In genomic region chr2:104692551-104692950, GRCm38 (mm10) we compare ENCODE assay signal across 23 mouse cellular contexts. TPM values are rescaled to one million over a fixed set of nuclear protein-coding genes. Genes with fewer than 3 reads are reported as not detected.
DNase-seq lines count a peak whose midpoint lies in the region; ATAC-seq and TF ChIP-seq lines count a peak whose summit lies in the region.
"Had no signal": no experiment of that assay in that cellular context is flagged by ENCODE, and none has a peak within 500 bp of the region (broad histone marks: within the 10 kb centered on the region; RNA-seq: fewer than 3 reads in every experiment).

No protein-coding gene starts in this region.

- H3K9ac ChIP-seq in forebrain, embryonic 11.5 days (ENCODE audit: low read length) = no peak overlapping the region
- H3K9ac ChIP-seq in forebrain, postnatal 0 days = no peak overlapping the region
- no peak overlapping the region for H3K9ac ChIP-seq in lung, embryonic 14.5 days
- H3K9ac ChIP-seq: hindbrain, embryonic 12.5 days had no signal

- H3K4me1 ChIP-seq in forebrain, embryonic 11.5 days (replicated peaks; ENCODE audit: control insufficient read depth, insufficient read depth, low read length) = no peaks in the 10 kb centered on the region
- H3K4me1 ChIP-seq in forebrain, postnatal 0 days (ENCODE audit: insufficient read depth) = no peaks in the 10 kb centered on the region
- no peaks in the 10 kb centered on the region for H3K4me1 ChIP-seq in lung, embryonic 14.5 days (ENCODE audit: insufficient read depth)
- H3K4me1 ChIP-seq: embryonic facial prominence, embryonic 10.5 days; hindbrain, embryonic 12.5 days had no signal

- no peaks in the 10 kb centered on the region for H3K27me3 ChIP-seq in forebrain, embryonic 11.5 days (ENCODE audit: control insufficient read depth, insufficient read depth, low read length)
- H3K27me3 ChIP-seq in forebrain, postnatal 0 days (ENCODE audit: insufficient read depth, low read length) = no peaks in the 10 kb centered on the region
- H3K27me3 ChIP-seq in lung, embryonic 14.5 days (ENCODE audit: insufficient read depth, low read length) = no peaks in the 10 kb centered on the region
- H3K27me3 ChIP-seq: hindbrain, embryonic 12.5 days had no signal

- no peak overlapping the region for H3K4me2 ChIP-seq in forebrain, embryonic 11.5 days (ENCODE audit: low read depth, low read length, severe bottlenecking)
- H3K4me2 ChIP-seq in forebrain, postnatal 0 days (ENCODE audit: low read depth) = no peak overlapping the region
- no peak overlapping the region for H3K4me2 ChIP-seq in lung, embryonic 14.5 days
- H3K4me2 ChIP-seq: hindbrain, embryonic 12.5 days had no signal

- H3K79me2 ChIP-seq in macrophage (ENCODE audit: inconsistent target) = no peaks in the 10 kb centered on the region

- DNase-seq in forebrain, embryonic 11.5 days (ENCODE audit: low spot score) = peak; percentile 22
- DNase-seq in forebrain, postnatal 0 days = no peak
- peak; percentile 32 for DNase-seq in lung, embryonic 14.5 days
- DNase-seq in lung, adult 18-20 months = no peak
- peak; percentile 25 for DNase-seq in adrenal gland, postnatal 25 days
- no peak for DNase-seq in left cerebral cortex, postnatal 14 days (ENCODE audit: low spot score in 2 of 2)
- no peak for DNase-seq in left cerebral cortex, postnatal 4 days
- DNase-seq: cerebellum, adult 11-12 months; cerebellum, adult 9-11 months; gastrocnemius, postnatal 10 days; heart, postnatal 10 days; heart, postnatal 4 days; kidney, adult 11 months had no signal

- WGBS in forebrain, embryonic 11.5 days = 81% methylated on average over 2 of the region's 2 CpGs
- WGBS in forebrain, postnatal 0 days = 54% methylated on average over 2 of the region's 2 CpGs
- 42% methylated on average over 2 of the region's 2 CpGs for WGBS in lung, embryonic 14.5 days
- 68% methylated on average over 2 of the region's 2 CpGs for WGBS in macrophage (ENCODE audit: missing documents)

- ATAC-seq in forebrain, embryonic 11.5 days (replicated peaks; ENCODE audit: low FRiP score) = no peak
- ATAC-seq in forebrain, postnatal 0 days = no peak
- ATAC-seq in lung, embryonic 14.5 days (ENCODE audit: insufficient read depth) = no peak
- ATAC-seq: forebrain, embryonic 14.5 days; hindbrain, embryonic 16.5 days; inflammation-experienced regulatory T-cells, adult 6 months had no signal

- no peak overlapping the region for H3K27ac ChIP-seq in forebrain, embryonic 11.5 days (ENCODE audit: low read depth, low read length)
- H3K27ac ChIP-seq in forebrain, postnatal 0 days (ENCODE audit: low read depth, low read length) = no peak overlapping the region
- H3K27ac ChIP-seq in lung, embryonic 14.5 days (ENCODE audit: low read depth) = no peak overlapping the region
- peak overlapping the region; percentile 19; the same call in 1 of the 2 replicates for H3K27ac ChIP-seq in macrophage
- H3K27ac ChIP-seq: embryonic facial prominence, embryonic 10.5 days; hindbrain, embryonic 12.5 days had no signal

- H3K4me3 ChIP-seq in forebrain, embryonic 11.5 days (ENCODE audit: low read depth, low read length) = no peak overlapping the region
- no peak overlapping the region for H3K4me3 ChIP-seq in forebrain, postnatal 0 days (ENCODE audit: low read depth, low read length)
- no peak overlapping the region for H3K4me3 ChIP-seq in lung, embryonic 14.5 days (ENCODE audit: low read depth, low read length)
- H3K4me3 ChIP-seq in macrophage (ENCODE audit: inconsistent target) = no peak overlapping the region
- H3K4me3 ChIP-seq: embryonic facial prominence, embryonic 10.5 days; hindbrain, embryonic 12.5 days had no signal

- intact Hi-C loops in left cerebral cortex, postnatal 14 days (cut with DNase I) = no loop called here
- intact Hi-C loops in left cerebral cortex, postnatal 4 days (cut with DNase I) = no loop called here

- no peaks in the 10 kb centered on the region for H3K36me3 ChIP-seq in forebrain, embryonic 11.5 days (ENCODE audit: control insufficient read depth, insufficient read depth, low read length)
- peaks cover 13% of the 10 kb centered on the region for H3K36me3 ChIP-seq in forebrain, postnatal 0 days (ENCODE audit: insufficient read depth)
- H3K36me3 ChIP-seq in lung, embryonic 14.5 days (ENCODE audit: insufficient read depth) = no peaks in the 10 kb centered on the region
- no peaks in the 10 kb centered on the region for H3K36me3 ChIP-seq in macrophage (ENCODE audit: inconsistent target)

- H3K9me3 ChIP-seq in forebrain, embryonic 11.5 days (ENCODE audit: control insufficient read depth, low read length) = no peaks in the 10 kb centered on the region
- H3K9me3 ChIP-seq in forebrain, postnatal 0 days (ENCODE audit: low read length) = no peaks in the 10 kb centered on the region
- H3K9me3 ChIP-seq in lung, embryonic 14.5 days (ENCODE audit: low read depth, low read length) = no peaks in the 10 kb centered on the region
- H3K9me3 ChIP-seq: embryonic facial prominence, embryonic 10.5 days; hindbrain, embryonic 12.5 days had no signal

- no peak for TF ChIP-seq CTCF in forebrain, postnatal 0 days (IDR thresholded peaks at IDR 0.05; ENCODE audit: low read depth)
- no peak for TF ChIP-seq CTCF in lung, embryonic 14.5 days (IDR thresholded peaks at IDR 0.05; ENCODE audit: low read depth)

RNA-seq across cellular contexts. Expression of gene Tcp11l1, which starts 19.4 kb away (rescaled TPM):
- 64.9 and 68.2 TPM in 2 replicates for polyA plus RNA-seq in forebrain, embryonic 11.5 days (2014; fragmentation: Nextera tagmentation; extraction: Ambion mirVana)
- total RNA-seq in forebrain, postnatal 0 days (2014; rRNA removed) = 32.9 and 40.7 TPM in 2 replicates
- 54.1 and 57.5 TPM in 2 replicates for polyA plus RNA-seq in forebrain, postnatal 0 days (2015; fragmentation: Nextera tagmentation; extraction: Ambion mirVana)
- 36.5 and 39.8 TPM in 2 replicates for polyA plus RNA-seq in lung, embryonic 14.5 days (2014; fragmentation: Nextera tagmentation; extraction: Ambion mirVana)
- 7.7 and 12.2 TPM in 2 replicates for total RNA-seq in adrenal gland, postnatal 25 days (2021)
- 10 to 100 TPM; 10.4 to 68.9 (median 41.4) TPM for total RNA-seq in macrophage (2018; cell fraction: chromatin; rRNA removed)
- 10 to 100 TPM; 23.1 to 39.7 (median 31.7) TPM for total RNA-seq in macrophage (2018; cell fraction: cytosol; rRNA removed)
- 10 to 100 TPM; 11.1 to 78.2 (median 37.6) TPM for total RNA-seq in macrophage (2018; cell fraction: nucleus; rRNA removed)
- 22.5 to 32.0 TPM (median 24.4 TPM) in 3 replicates for polyA plus RNA-seq in macrophage (2018)
- 10 to 100 TPM; 47.1 to 47.9 TPM for total RNA-seq in left cerebral cortex, postnatal 14 days (2021)
- 10 to 100 TPM; 56.5 to 59.9 TPM for total RNA-seq in left cerebral cortex, postnatal 4 days (2021)

RNA-seq across cellular contexts. Expression of gene Pin1rt1, which starts 23.6 kb away (rescaled TPM):
- polyA plus RNA-seq in forebrain, embryonic 11.5 days (2014; fragmentation: Nextera tagmentation; extraction: Ambion mirVana) = not detected in 2 replicates
- total RNA-seq in forebrain, postnatal 0 days (2014; rRNA removed) = not detected in 2 replicates
- polyA plus RNA-seq in forebrain, postnatal 0 days (2015; fragmentation: Nextera tagmentation; extraction: Ambion mirVana) = not detected in 2 replicates
- not detected in 2 replicates for polyA plus RNA-seq in lung, embryonic 14.5 days (2014; fragmentation: Nextera tagmentation; extraction: Ambion mirVana)
- total RNA-seq in adrenal gland, postnatal 25 days (2021) = not detected in 2 replicates
- not detected for total RNA-seq in macrophage (2018; cell fraction: chromatin; rRNA removed)
- total RNA-seq in macrophage (2018; cell fraction: cytosol; rRNA removed) = not detected
- not detected for total RNA-seq in macrophage (2018; cell fraction: nucleus; rRNA removed)
- polyA plus RNA-seq in macrophage (2018) = not detected in 3 replicates
- not detected for total RNA-seq in left cerebral cortex, postnatal 14 days (2021)
- not detected for total RNA-seq in left cerebral cortex, postnatal 4 days (2021)
- total RNA-seq: ES-E14; gastrocnemius, postnatal 10 days; gastrocnemius, postnatal 4 days; heart, postnatal 10 days; heart, postnatal 4 days had no signal
- polyA plus RNA-seq: embryonic facial prominence, embryonic 14.5 days; forebrain, embryonic 14.5 days; heart, embryonic 14.5 days; inflammation-experienced regulatory T-cells, adult 6 months had no signal

RNA-seq across cellular contexts. Expression of gene Depdc7, which starts 50.1 kb away (rescaled TPM):
- 4.0 and 5.5 TPM in 2 replicates for polyA plus RNA-seq in forebrain, embryonic 11.5 days (2014; fragmentation: Nextera tagmentation; extraction: Ambion mirVana)
- total RNA-seq in forebrain, postnatal 0 days (2014; rRNA removed) = 0.90 and 1.3 TPM in 2 replicates
- polyA plus RNA-seq in forebrain, postnatal 0 days (2015; fragmentation: Nextera tagmentation; extraction: Ambion mirVana) = 0.70 and 0.82 TPM in 2 replicates
- 7.6 and 8.1 TPM in 2 replicates for polyA plus RNA-seq in lung, embryonic 14.5 days (2014; fragmentation: Nextera tagmentation; extraction: Ambion mirVana)
- 2.2 TPM in 2 replicates for total RNA-seq in adrenal gland, postnatal 25 days (2021)
- 10 to 100 TPM in 2 of 26 experiments, 1 to 10 TPM in 22, under 1 TPM in 2; 0.78 to 14.2 (median 6.4) TPM for total RNA-seq in macrophage (2018; cell fraction: chromatin; rRNA removed)
- 1 to 10 TPM; 1.7 to 8.2 (median 4.7) TPM for total RNA-seq in macrophage (2018; cell fraction: cytosol; rRNA removed)
- 10 to 100 TPM in 1 of 26 experiments, 1 to 10 TPM in 25; 1.1 to 11.3 (median 2.9) TPM for total RNA-seq in macrophage (2018; cell fraction: nucleus; rRNA removed)
- polyA plus RNA-seq in macrophage (2018) = 7.6 to 10.3 TPM (median 7.7 TPM) in 3 replicates
- total RNA-seq in left cerebral cortex, postnatal 14 days (2021) = 1 to 10 TPM; 1.0 to 1.7 TPM
- 1 to 10 TPM in 1 of 2 experiments, under 1 TPM in 1; 0.89 to 1.2 TPM for total RNA-seq in left cerebral cortex, postnatal 4 days (2021)
- polyA plus RNA-seq: inflammation-experienced regulatory T-cells, adult 6 months had no signal

Comparison
In these comparisons a context has a peak if more than half of its experiments do, and no peak if none do; other contexts are left out.
1. DNase-seq: peak in forebrain, embryonic 11.5 days (single experiment), lung, embryonic 14.5 days (single experiment) and adrenal gland, postnatal 25 days (single experiment); none in forebrain, postnatal 0 days (single experiment), lung, adult 18-20 months (0 of 2), left cerebral cortex, postnatal 14 days (0 of 2) and left cerebral cortex, postnatal 4 days (single experiment).